Mouse (Mus musculus) adrenal gland, adult 2 months (tissue): ENCODE results near the gene Rsbn1l. TPM values are rescaled to one million over a fixed set of nuclear protein-coding genes. Genes with fewer than 3 reads are reported as not detected.

Experiments used
- polyA plus RNA-seq: library from polyadenylated mRNA; depleted of rRNA; stranded (reverse); fragments of >200 nt; gene quantifications from 2 replicates; pipeline ENCODE4 v1.2.3, GENCODE M21; 2012; rRNA removed
- total RNA-seq, 2 experiments: library from RNA; stranded (reverse); gene quantifications; 2 replicates each; pipeline ENCODE4 v1.2.3; 2021

Rsbn1l gene
- total and polyA plus RNA-seq, 3 experiments, result 4.9 to 14.6 (median 11.7) TPM

Other genes starting within 250 kb of the Rsbn1l start
- gene Phtf2, start 74.3 kb downstream of the Rsbn1l start, total RNA-seq, result 10 to 100 TPM in 1 of 2 experiments, 1 to 10 TPM in 1; 9.0 to 11.0 TPM
- gene Phtf2, start 74.3 kb downstream of the Rsbn1l start, polyA plus RNA-seq, result 0.52 and 0.56 TPM in 2 replicates
- gene Tmem60, start 74.2 kb downstream of the Rsbn1l start, total RNA-seq, result 10 to 100 TPM; 17.3 to 21.4 TPM
- gene Tmem60, start 74.2 kb downstream of the Rsbn1l start, polyA plus RNA-seq, result 2.1 and 3.0 TPM in 2 replicates
- 10 to 100 TPM; 47.4 to 54.4 TPM for gene Ptpn12, start 99.5 kb upstream of the Rsbn1l start, total RNA-seq
- 20.2 and 21.6 TPM in 2 replicates for gene Ptpn12, start 99.5 kb upstream of the Rsbn1l start, polyA plus RNA-seq
- 1 to 10 TPM; 3.9 to 5.9 TPM for gene Gsap, start 229.9 kb upstream of the Rsbn1l start, total RNA-seq
- 0.48 and 0.62 TPM in 2 replicates for gene Gsap, start 229.9 kb upstream of the Rsbn1l start, polyA plus RNA-seq